In the genomic region with DNA sequence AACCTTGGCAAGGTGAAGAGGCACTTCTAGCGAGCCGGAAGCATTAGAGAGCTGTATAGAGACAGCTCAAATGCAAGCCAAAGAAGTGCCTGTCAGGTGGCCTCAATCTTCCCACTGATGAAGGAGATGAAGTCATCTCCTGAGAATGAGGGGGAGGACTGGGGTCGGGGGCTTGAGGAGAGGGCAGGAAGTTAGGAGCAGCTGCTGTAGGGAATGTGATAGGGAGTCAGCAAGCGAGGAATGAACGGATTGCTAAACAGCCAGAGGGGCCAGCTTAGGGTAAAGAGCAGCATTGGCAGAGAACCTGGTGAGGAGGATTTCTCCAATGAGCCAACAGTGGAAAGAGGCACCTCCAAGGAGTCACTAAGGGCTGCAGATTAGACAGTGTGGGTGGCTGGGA, we compare ENCODE assay signal across 26 mouse cellular contexts. TPM values are rescaled to one million over a fixed set of nuclear protein-coding genes. Genes with fewer than 3 reads are reported as not detected.
A peak's percentile ranks its signal among the peaks of the same experiment; 100 is the strongest.
DNase-seq lines count a peak whose midpoint lies in the region; ATAC-seq and TF ChIP-seq lines count a peak whose summit lies in the region.
"Had no signal": no experiment of that assay in that cellular context is flagged by ENCODE, and none has a peak within 500 bp of the region (broad histone marks: within the 10 kb centered on the region; RNA-seq: fewer than 3 reads in every experiment).

No protein-coding gene starts in this region.

- ATAC-seq in heart, embryonic 15.5 days (replicated peaks; ENCODE audit: insufficient number of reproducible peaks, insufficient read depth, low FRiP score, low read depth), result no peak
- ATAC-seq in kidney, embryonic 16.5 days (ENCODE audit: low FRiP score, low TSS enrichment), result peak; percentile 46; the same call in 1 of the 2 replicates
- ATAC-seq in embryonic facial prominence, embryonic 11.5 days (replicated peaks; ENCODE audit: insufficient number of reproducible peaks, low FRiP score, low TSS enrichment, low read depth), result no peak
- ATAC-seq in limb, embryonic 14.5 days (ENCODE audit: low FRiP score, low read depth), result peak; percentile 53; the same call in 1 of the 2 replicates
- ATAC-seq: forebrain, embryonic 13.5 days; hindbrain, postnatal 0 days; lung, postnatal 0 days; midbrain, embryonic 13.5 days had no signal

- no peaks in the 10 kb centered on the region for H3K27me3 ChIP-seq in heart, embryonic 15.5 days
- H3K27me3 ChIP-seq in kidney, embryonic 16.5 days (ENCODE audit: insufficient read depth, low read length), result peaks cover 12% of the 10 kb centered on the region; the same call in 1 of the 2 replicates
- H3K27me3 ChIP-seq in embryonic facial prominence, embryonic 11.5 days (ENCODE audit: control insufficient read depth, insufficient read depth, low read length), result no peaks in the 10 kb centered on the region
- no peaks in the 10 kb centered on the region for H3K27me3 ChIP-seq in limb, embryonic 14.5 days (ENCODE audit: control insufficient read depth, insufficient read depth, low read length)

- no peaks in the 10 kb centered on the region for H3K9me3 ChIP-seq in heart, embryonic 15.5 days (replicated peaks)
- no peaks in the 10 kb centered on the region for H3K9me3 ChIP-seq in kidney, embryonic 16.5 days (ENCODE audit: low read length)
- H3K9me3 ChIP-seq in embryonic facial prominence, embryonic 11.5 days (replicated peaks; ENCODE audit: control insufficient read depth, low read length), result no peaks in the 10 kb centered on the region
- H3K9me3 ChIP-seq in limb, embryonic 14.5 days (ENCODE audit: control insufficient read depth, low read length), result no peaks in the 10 kb centered on the region
- H3K9me3 ChIP-seq: forebrain, embryonic 13.5 days; hindbrain, embryonic 12.5 days; megakaryocyte, embryonic 14.5 days; midbrain, embryonic 13.5 days; neural tube, embryonic 13.5 days had no signal

- WGBS in heart, embryonic 15.5 days, result 26% methylated on average over 5 of the region's 5 CpGs
- 34% methylated on average over 5 of the region's 5 CpGs for WGBS in kidney, embryonic 16.5 days
- 48% methylated on average over 5 of the region's 5 CpGs for WGBS in embryonic facial prominence, embryonic 11.5 days
- 41% methylated on average over 5 of the region's 5 CpGs for WGBS in limb, embryonic 14.5 days

- H3K4me2 ChIP-seq in heart, embryonic 15.5 days, result 0 out of 2 replicates have a peak overlapping the region, but pooled peaks have one; percentile 23
- H3K4me2 ChIP-seq in kidney, embryonic 16.5 days (replicated peaks; ENCODE audit: low read depth, low read length), result no peak overlapping the region
- H3K4me2 ChIP-seq in embryonic facial prominence, embryonic 11.5 days (ENCODE audit: low read depth, low read length), result no peak overlapping the region
- no peak overlapping the region for H3K4me2 ChIP-seq in limb, embryonic 14.5 days (replicated peaks; ENCODE audit: low read depth, low read length, severe bottlenecking)
- H3K4me2 ChIP-seq: forebrain, embryonic 13.5 days; heart, embryonic 11.5 days; hindbrain, embryonic 12.5 days; liver, embryonic 11.5 days; midbrain, embryonic 13.5 days; neural tube, embryonic 13.5 days had no signal

- no peak overlapping the region for H3K4me3 ChIP-seq in heart, embryonic 15.5 days
- H3K4me3 ChIP-seq in kidney, embryonic 16.5 days (ENCODE audit: low read length), result no peak overlapping the region
- no peak overlapping the region for H3K4me3 ChIP-seq in embryonic facial prominence, embryonic 11.5 days (ENCODE audit: low read depth, low read length)
- no peak overlapping the region for H3K4me3 ChIP-seq in limb, embryonic 14.5 days (replicated peaks; ENCODE audit: low read length)
- H3K4me3 ChIP-seq: forebrain, embryonic 13.5 days; hindbrain, embryonic 12.5 days; megakaryocyte, embryonic 14.5 days; midbrain, embryonic 13.5 days; neural tube, embryonic 13.5 days had no signal

- H3K4me1 ChIP-seq in heart, embryonic 15.5 days (replicated peaks), result no peaks in the 10 kb centered on the region
- no peaks in the 10 kb centered on the region for H3K4me1 ChIP-seq in kidney, embryonic 16.5 days (ENCODE audit: insufficient read depth, low read length)
- no peaks in the 10 kb centered on the region for H3K4me1 ChIP-seq in embryonic facial prominence, embryonic 11.5 days (ENCODE audit: control insufficient read depth, insufficient read depth, low read length)
- H3K4me1 ChIP-seq in limb, embryonic 14.5 days (ENCODE audit: control insufficient read depth, insufficient read depth, low read length), result no peaks in the 10 kb centered on the region
- H3K4me1 ChIP-seq: forebrain, embryonic 13.5 days; hindbrain, embryonic 12.5 days; megakaryocyte, embryonic 14.5 days; midbrain, embryonic 13.5 days; neural tube, embryonic 13.5 days had no signal

- H3K9ac ChIP-seq in heart, embryonic 15.5 days, result no peak overlapping the region
- no peak overlapping the region for H3K9ac ChIP-seq in kidney, embryonic 16.5 days (replicated peaks; ENCODE audit: low read length)
- no peak overlapping the region for H3K9ac ChIP-seq in embryonic facial prominence, embryonic 11.5 days (replicated peaks; ENCODE audit: low read length)
- H3K9ac ChIP-seq in limb, embryonic 14.5 days (ENCODE audit: low read depth, low read length, severe bottlenecking), result no peak overlapping the region
- H3K9ac ChIP-seq: forebrain, embryonic 13.5 days; hindbrain, embryonic 12.5 days; midbrain, embryonic 13.5 days; neural tube, embryonic 13.5 days had no signal

- TF ChIP-seq POLR2A in limb, embryonic 14.5 days (IDR thresholded peaks at IDR 0.05; ENCODE audit: borderline replicate concordance, extremely low read depth, insufficient read depth, insufficient read length), result no peak

- DNase-seq in heart, postnatal 4 days, result no peak
- no peak for DNase-seq in kidney, postnatal 25 days
- peak; percentile 15 for DNase-seq in embryonic facial prominence, embryonic 11.5 days (ENCODE audit: low spot score)
- DNase-seq in limb, embryonic 14.5 days (ENCODE audit: low spot score), result no peak
- no peak for DNase-seq in cerebellum, adult 18-20 months
- DNase-seq: adrenal gland, postnatal 25 days; B cell, adult 2 months; cerebellum, adult 2 months; cerebellum, postnatal 14 days; gastrocnemius, postnatal 25 days; heart, adult 11 months; kidney, adult 8-10 months; lung, postnatal 4 days; thymus, adult 2 months; thymus, postnatal 36 days had no signal

- no peaks in the 10 kb centered on the region for H3K36me3 ChIP-seq in heart, embryonic 15.5 days
- no peaks in the 10 kb centered on the region for H3K36me3 ChIP-seq in kidney, embryonic 16.5 days (ENCODE audit: insufficient read depth, low read length)
- no peaks in the 10 kb centered on the region for H3K36me3 ChIP-seq in embryonic facial prominence, embryonic 11.5 days (replicated peaks; ENCODE audit: control insufficient read depth, insufficient read depth, low read depth, low read length)
- no peaks in the 10 kb centered on the region for H3K36me3 ChIP-seq in limb, embryonic 14.5 days (ENCODE audit: control insufficient read depth, insufficient read depth, low read length)
- H3K36me3 ChIP-seq: hindbrain, embryonic 12.5 days; midbrain, embryonic 13.5 days; neural tube, embryonic 13.5 days had no signal

- H3K27ac ChIP-seq in heart, embryonic 15.5 days, result no peak overlapping the region
- H3K27ac ChIP-seq in kidney, embryonic 16.5 days (ENCODE audit: low read length), result no peak overlapping the region
- no peak overlapping the region for H3K27ac ChIP-seq in embryonic facial prominence, embryonic 11.5 days (replicated peaks; ENCODE audit: low read depth, low read length)
- no peak overlapping the region for H3K27ac ChIP-seq in limb, embryonic 14.5 days (replicated peaks; ENCODE audit: low read depth, low read length)
- H3K27ac ChIP-seq: forebrain, embryonic 13.5 days; hindbrain, embryonic 12.5 days; hindbrain, postnatal 0 days; midbrain, embryonic 13.5 days; neural tube, embryonic 13.5 days had no signal

RNA-seq across cellular contexts. Expression of gene Kcne1l, which starts 20.2 kb away (rescaled TPM):
- 13.1 and 14.7 TPM in 2 replicates for polyA plus RNA-seq in heart, embryonic 15.5 days (2015; fragmentation: Nextera tagmentation; extraction: Ambion mirVana)
- 1 to 10 TPM; 2.2 to 3.1 TPM for total RNA-seq in heart, postnatal 4 days (2021)
- 21.6 and 22.3 TPM in 2 replicates for polyA plus RNA-seq in kidney, embryonic 16.5 days (2015; fragmentation: Nextera tagmentation; extraction: Ambion mirVana)
- 20.0 and 20.5 TPM in 2 replicates for polyA plus RNA-seq in embryonic facial prominence, embryonic 11.5 days (2014; fragmentation: Nextera tagmentation; extraction: Ambion mirVana)
- polyA plus RNA-seq in limb, embryonic 14.5 days (2012; rRNA removed), result 70.5 and 87.0 TPM in 2 replicates
- 50.3 and 63.1 TPM in 2 replicates for polyA plus RNA-seq in limb, embryonic 14.5 days (2014; fragmentation: Nextera tagmentation; extraction: Ambion mirVana)

RNA-seq across cellular contexts. Expression of gene Nxt2, which starts 59.3 kb away (rescaled TPM):
- 10.1 and 10.4 TPM in 2 replicates for polyA plus RNA-seq in heart, embryonic 15.5 days (2015; fragmentation: Nextera tagmentation; extraction: Ambion mirVana)
- total RNA-seq in heart, postnatal 4 days (2021), result 1 to 10 TPM; 6.1 to 6.3 TPM
- polyA plus RNA-seq in kidney, embryonic 16.5 days (2015; fragmentation: Nextera tagmentation; extraction: Ambion mirVana), result 24.4 and 26.7 TPM in 2 replicates
- 13.3 and 13.9 TPM in 2 replicates for polyA plus RNA-seq in embryonic facial prominence, embryonic 11.5 days (2014; fragmentation: Nextera tagmentation; extraction: Ambion mirVana)
- 5.4 and 6.3 TPM in 2 replicates for polyA plus RNA-seq in limb, embryonic 14.5 days (2012; rRNA removed)
- polyA plus RNA-seq in limb, embryonic 14.5 days (2014; fragmentation: Nextera tagmentation; extraction: Ambion mirVana), result 14.3 and 18.6 TPM in 2 replicates

Comparison
In these comparisons a context has a peak if more than half of its experiments do, and no peak if none do; other contexts are left out.
1. ATAC-seq: peak in kidney, embryonic 16.5 days (single experiment) and limb, embryonic 14.5 days (single experiment); none in heart, embryonic 15.5 days (single experiment) and embryonic facial prominence, embryonic 11.5 days (single experiment).